Mouse (Mus musculus) adrenal gland, postnatal 10 days (tissue): ENCODE data around the gene Slc6a19. TPM values are rescaled to one million over a fixed set of nuclear protein-coding genes. Genes with fewer than 3 reads are reported as not detected.
"Not testable (repeated sequence)": the region's sequence is repeated elsewhere in the genome, so short reads cannot be mapped to it uniquely, and the experiment has no call there.

Experiments used
- DNase-seq: peaks from one replicate; pipeline ENCODE4 v3.0.0; 2021; ENCODE audit warnings: mixed read lengths
- long read RNA-seq, 2 experiments: library from polyadenylated mRNA; stranded (forward); transcript quantifications; one replicate each; pipeline ENCODE4 v2.0.0; 2021
- total RNA-seq, 2 experiments: library from RNA; stranded (reverse); gene quantifications; 2 replicates each; pipeline ENCODE4 v1.2.3; 2021

Slc6a19 gene
- total RNA-seq = under 1 TPM; 0.79 to 0.84 TPM
- long read RNA-seq, experiment 1, partial matches to known transcripts = 1 of 2 reads
- long read RNA-seq, experiment 1, other reads (novel, unspliced or antisense) = 1 of 2 reads
- long read RNA-seq, experiment 2, partial matches to known transcripts = 3 of 10 reads
- long read RNA-seq, experiment 2, other reads (novel, unspliced or antisense) = 5 of 10 reads

DNA sequence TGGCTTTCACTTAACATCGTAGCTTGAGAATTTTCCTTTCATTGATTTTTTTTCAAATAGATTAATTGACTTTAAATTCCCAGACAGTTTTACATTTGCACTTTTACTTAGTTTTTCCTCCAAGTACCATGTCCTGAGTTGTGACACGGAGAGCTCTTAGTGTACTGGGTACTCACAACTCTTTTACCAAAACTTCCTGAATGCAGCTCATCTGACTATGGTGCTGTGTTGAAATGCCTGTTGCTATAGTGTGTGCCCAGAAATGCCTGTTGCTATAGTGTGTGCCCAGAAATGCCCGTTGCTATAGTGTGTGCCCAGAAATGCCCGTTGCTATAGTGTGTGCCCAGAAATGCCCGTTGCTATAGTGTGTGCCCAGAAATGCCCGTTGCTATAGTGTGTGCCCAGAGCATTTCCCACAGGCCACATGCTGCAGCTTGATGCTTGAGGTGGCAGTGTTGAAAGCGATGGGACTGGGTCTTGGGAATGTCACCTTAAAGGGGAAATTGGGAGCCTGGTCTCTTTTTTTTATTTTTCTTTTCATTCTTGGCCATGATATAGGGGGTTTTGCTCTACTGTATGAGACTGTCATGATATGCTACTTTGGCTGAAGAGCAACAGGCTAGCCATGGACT is at the start of gene Slc6a19:
Slc6a19 (minus strand) TSS at position 172 of the 632 bp plus-strand sequence.
- DNase-seq = no peak

DNA sequence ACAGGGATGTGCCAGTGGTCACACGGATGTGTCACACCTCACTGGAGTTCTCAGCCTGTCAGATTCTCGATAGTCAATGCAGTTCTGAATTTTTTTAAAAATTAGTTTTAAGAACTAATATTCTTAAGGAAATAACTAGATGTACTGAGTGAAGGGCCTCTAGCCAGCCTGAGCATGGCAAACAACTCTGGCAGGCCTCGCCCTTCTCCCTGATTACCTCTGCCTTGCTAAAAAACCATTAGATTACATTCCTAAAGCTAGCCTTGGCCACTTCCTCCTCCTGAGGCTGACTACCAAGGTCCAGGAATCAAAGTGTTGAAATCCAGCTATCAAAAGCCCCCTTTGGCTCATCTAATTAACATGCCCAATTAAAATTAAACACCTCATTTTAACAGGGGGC is 46.6 kb upstream of the Slc6a19 start:
- no peak for DNase-seq

DNA sequence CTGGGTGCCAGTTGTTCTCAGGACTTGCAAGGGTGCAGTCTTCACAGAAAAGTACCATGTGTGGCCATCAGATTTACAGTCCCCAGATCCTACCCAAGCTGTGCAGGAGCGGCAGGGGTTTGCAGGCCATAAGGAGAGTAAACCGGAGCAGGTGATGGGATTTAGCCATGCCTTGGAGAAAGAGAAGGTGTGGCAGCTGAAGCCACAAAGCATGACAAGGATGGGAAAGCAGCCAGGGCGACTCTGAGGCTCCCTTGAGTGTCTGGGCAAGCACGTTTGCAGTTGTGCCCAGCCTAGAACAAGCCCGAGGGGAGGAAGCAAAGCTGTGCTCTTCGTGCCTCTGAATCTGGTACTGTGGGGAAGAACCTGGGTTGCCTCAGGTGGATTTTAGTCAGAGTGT is 45.8 kb upstream of the Slc6a19 start:
- peak; percentile 55 for DNase-seq

DNA sequence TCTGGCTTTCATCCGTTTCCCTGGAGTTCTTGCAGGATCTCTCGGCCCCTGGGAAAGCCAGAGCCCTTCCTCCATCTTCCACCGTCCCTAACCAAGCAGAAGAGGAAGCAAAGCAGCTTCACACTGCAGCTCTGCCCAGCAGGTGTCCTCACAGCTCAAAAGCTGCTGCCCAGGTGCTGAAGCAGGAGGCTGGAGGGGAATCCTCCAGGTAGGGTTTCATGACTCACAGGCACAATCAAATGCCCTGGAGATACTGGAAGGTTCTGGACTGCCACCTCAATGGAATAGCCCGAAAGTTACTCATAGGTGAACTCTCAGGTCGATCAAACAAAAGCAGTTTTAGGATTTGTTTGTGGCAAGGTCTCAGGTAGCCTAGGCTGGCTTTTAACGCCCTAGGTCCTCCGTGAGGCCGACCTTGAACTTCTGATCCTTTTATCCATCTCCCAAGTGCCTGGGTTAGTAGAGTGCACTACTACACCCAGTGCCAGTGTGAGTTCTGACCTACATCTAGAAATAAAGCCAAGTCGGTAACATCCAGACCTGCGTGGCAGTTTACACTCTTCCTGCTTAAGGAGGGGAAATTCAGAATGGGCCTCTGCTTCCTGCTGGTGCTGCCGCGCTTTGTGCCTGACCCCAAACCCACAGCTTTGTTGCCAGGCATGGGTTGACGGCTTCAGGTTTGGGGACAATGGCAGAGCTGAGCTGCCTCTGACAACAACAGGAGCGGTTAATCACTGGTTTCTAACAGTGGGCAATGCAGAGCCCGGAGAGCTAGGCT is 44.2 kb upstream of the Slc6a19 start:
- DNase-seq = no peak

DNA sequence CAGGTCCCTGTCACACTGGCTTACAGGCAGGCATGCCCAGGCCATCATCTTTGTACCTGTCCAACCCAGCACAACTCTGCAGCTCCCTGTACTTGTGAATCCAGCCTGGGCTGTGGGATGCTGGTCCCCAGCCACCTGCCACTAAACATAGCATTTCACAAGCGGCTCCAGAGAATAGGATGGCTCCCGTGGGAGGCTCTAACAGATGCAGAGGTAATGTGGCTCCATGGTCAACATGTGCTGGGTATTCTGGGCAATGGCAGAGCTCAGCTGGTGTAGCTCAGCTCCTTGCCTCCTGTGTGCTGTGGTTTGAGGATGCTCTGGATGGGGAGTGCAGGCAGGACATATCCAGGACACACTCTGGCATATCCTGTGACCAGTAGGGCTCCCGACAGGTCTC is 39.0 kb upstream of the Slc6a19 start:
- DNase-seq = no peak

DNA sequence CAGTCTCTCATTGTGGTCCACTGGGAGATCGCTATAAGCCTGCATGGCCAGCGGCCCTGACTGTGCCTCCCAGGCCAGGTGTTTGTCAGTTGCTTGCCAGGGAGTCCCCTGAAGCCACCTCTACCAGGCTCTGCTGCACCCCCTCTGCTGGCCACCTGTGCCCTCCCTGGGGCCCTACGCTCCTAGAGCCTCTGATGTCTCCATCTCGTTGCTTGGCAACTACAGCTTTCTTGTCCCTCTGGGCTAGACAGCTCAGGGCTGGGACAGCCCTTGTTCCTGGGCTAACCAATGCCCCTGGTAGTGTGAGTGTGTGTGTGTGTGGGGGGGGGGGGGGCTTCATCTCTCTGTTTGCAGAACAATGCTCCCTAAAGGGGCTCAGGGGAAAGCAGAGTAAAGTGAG is 38.3 kb upstream of the Slc6a19 start:
- no peak for DNase-seq

DNA sequence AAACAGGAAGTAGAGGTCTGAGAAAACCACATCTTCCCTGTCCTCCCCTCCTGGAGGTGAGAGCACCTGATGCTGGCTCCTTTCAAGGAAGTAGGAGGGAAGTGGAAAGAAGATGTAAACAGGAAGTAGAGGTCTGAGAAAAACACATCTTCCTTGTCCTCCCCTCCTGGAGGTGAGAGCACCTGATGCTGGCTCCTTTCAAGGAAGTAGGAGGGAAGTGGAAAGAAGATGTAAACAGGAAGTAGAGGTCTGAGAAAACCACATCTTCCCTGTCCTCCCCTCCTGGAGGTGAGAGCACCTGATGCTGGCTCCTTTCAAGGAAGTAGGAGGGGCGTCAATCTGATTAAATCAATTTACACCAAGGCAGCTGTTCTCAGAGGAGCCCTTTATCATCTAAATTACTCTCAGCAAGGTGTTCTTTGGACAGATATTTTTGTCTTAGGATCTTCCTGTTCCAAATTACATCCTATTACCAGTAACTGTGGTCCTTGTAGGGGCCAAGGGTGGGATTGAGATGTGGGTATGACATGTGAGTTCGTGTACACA is 35.8 kb upstream of the Slc6a19 start:
- DNase-seq = not testable (repeated sequence)

DNA sequence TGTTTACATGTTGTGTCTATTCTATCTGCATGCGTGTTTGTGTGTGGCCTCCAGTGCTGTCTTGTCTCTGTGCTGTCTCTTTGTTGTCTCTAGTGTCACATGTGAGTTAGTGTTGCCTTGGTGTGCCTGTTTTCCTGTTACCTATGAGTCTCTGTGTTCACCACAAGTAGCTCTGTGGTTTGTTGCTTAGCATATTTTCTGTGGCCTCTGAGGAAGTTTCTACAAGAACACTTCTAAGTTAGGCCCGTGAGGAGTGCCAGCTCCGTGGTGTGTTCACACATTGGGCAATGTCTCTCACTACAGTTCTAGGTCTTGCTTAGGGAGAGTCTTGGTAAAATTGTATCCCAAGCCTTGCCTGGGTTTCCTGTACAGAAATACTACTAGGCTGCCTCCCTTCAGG is 32.3 kb upstream of the Slc6a19 start:
- no peak for DNase-seq

DNA sequence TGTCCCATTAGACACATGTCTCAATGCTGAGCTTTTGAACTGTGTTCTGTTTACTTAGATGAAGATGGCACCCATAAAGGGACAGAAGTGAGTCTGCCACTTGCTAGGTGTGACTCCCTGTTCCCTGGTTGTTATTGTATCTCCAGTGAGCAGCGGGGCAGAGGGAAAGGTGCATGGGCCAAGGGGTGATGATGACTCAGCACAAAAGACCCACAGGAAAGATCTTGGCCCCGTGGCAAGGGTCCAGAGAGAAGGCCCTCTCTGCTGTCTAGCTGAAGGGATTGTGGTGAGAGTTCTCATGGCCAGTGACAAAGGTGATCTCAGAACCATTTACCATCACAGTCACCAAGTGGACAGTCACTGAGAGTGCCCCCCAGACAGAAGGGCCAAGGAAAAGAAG is 31.3 kb upstream of the Slc6a19 start:
- no peak for DNase-seq

DNA sequence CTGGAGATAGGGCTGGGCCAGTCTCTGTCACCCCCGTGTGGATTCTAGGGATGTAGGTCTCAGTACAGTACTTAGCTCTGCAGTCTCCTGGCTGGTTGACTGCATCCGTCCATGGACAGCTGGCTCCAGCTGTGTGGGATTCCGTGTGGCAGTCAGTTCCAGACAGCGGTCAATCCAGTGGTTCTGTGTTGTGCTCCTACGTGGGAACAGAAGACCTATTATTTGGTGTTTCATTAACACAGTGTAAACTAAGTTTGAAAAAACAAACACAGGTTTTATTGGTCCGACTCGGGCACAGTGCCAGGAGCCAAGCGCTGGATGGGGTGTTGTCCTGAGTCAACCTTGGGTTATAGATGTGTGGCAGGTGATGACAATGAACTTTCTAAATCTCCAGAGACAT is 30.6 kb upstream of the Slc6a19 start:
- DNase-seq = no peak

DNA sequence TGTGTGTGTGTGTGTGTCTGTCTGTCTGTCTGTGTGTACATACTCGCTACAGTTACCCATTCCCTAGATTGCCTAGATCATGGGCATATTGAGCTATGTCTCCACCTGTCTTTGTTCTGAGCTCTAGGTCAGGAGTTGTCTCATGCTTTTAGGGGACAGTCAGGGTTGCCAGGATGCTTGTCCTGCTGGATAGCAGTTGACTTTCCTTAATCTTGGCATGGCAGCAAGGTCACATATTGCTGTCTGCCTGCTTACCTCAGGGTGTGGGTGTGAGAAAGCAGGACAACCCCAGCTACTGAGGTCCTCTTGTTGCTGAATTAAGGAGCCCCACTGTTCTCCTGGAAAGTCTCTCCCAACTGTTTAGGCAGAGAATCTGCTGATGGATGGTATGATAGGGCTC is 29.7 kb upstream of the Slc6a19 start:
- no peak for DNase-seq

DNA sequence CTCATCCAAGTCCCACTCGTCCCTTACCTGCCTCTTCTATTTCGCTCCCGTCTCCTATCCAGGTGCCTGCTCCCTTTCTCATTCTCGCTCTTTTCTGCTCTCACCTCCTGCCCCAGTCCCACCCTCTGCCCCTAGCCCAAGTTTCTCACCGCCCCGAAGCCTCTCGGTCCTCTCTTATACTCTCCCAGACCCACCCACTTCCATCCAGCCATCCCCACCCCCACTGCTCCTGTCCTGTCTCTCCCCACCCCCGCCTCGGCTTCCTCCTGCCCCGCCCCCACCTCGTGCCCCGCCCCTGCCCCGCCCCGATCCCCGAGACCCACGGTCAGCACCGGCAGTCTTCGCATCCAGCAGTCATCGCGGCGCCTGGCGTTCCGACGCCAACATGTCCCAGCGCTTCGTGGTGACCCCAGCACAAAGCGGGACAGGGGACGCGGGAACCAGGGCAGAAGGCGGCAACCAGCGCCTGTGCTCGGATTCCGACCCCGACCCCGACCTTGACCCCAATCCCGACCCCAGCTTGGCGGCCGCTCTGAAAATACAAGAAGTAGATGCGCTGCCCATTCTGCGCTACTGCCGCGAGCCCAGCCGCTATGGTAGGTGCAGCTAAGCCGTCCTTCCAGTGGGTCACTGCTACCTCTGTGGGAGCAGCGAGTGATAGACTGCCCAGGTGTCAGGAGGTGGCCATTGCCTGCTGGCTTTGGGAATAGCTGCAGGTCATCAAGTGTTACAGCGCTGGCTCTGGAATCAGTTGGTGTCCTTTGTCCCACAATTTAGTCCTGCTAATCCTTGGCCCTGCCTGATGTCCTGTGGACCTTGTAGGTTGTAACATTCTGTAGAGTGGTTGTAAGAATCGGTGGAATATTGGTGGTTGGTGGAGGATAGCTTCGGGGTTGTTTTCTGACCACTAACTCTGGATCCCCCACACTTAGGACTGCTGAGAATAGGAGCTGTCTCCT is 28.4 kb upstream of the Slc6a19 start, which contains the start of gene Slc12a7:
Slc12a7 (plus strand) TSS at position 353 of the 959 bp plus-strand sequence.
- DNase-seq = peak; percentile 53

DNA sequence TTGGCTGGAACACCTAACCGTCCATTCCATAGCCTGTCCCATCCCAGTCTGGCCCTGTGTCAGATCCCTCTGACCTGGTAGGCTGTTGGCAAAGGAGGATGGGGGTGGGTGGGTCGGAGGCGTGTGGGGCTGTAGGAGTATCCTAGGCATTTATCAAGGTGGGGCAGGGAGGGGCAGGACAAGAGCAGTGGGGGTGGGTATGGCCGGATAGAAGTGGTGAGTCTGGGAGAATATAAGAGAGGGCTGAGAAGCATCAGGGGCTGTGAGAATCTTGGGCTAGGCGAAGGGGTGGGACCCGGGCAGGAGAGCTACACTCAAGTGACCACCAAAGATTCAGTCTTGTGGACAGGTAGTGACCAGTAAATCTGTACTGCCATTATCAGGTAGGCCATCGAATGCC is 27.6 kb upstream of the Slc6a19 start:
- no peak for DNase-seq

DNA sequence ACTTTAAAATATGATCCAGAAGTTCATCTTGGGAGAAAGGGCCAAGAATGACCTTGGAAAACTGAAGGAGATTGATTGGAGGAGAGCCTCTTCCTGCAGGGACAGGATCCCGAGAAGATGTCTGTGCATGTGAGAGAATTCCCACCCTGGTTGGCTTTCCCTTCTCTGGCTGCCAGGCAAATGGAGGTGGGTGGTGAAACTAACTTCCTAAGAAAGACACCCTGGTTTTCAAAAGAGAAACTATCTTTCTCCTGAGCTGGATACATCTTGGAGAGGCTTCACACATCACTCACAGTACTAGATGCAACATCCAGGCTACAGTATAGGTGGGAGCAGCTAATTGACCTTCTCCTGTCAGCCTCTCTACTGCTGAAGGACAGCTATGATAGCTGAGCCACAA is 26.2 kb upstream of the Slc6a19 start:
- DNase-seq = no peak

DNA sequence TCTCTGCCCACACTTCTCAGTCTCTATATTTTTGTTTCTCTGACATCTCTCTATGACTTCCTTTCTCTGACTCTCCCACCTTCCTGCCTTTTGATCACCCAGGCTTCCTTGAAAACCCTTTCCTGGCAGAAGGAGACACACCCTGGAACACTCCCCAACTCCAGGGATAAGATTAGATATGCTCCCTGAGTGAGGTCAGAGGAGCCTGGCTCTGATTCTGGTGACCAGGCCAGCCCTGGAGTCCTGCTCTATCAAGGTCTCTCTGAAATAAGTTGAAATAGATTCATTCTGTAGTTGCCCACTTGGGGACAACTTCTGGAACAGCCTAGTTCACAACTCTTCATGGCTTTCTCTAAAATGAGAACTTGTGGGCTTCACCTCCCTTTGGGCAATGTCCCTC is 24.0 kb upstream of the Slc6a19 start:
- DNase-seq = no peak

DNA sequence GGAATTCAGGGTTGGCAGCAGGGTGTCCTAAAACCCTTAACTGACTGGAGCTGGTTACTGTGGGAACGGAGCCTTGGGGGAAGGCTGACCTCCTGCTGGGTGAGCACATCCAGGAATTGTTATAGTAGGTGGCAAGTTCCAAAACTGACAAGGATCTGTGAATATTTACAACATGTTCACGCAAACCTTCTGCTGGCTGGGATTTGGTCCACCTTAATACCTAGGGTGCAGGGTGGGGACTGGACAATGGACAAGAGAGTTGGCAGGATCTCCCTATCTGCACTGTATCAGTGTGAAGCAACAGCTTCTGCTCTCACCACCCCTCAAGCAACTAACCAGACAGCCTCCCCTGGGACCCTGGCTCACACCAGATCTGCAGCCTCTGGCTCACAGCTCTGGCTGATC is 23.0 kb upstream of the Slc6a19 start:
- peak; percentile 52 for DNase-seq

DNA sequence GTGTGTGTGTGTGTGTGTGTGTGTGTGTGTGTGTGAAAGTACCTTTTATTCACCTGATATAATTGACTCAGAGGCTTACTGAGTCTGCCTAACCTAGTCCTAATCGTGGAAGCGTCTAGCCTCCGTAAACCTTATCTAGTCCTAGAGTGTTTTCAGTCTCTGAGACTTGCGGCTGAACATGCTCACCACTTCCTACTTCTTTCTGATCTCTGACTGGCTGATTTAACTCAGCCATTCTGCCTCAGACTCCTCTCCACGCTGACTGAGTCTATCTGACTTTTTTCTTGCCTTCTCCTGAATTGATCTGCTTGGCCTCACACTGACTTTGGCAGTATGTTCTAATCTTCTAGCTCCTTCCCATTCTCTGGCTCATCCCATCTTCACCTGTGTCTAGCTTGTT is 20.6 kb upstream of the Slc6a19 start:
- DNase-seq = no peak

DNA sequence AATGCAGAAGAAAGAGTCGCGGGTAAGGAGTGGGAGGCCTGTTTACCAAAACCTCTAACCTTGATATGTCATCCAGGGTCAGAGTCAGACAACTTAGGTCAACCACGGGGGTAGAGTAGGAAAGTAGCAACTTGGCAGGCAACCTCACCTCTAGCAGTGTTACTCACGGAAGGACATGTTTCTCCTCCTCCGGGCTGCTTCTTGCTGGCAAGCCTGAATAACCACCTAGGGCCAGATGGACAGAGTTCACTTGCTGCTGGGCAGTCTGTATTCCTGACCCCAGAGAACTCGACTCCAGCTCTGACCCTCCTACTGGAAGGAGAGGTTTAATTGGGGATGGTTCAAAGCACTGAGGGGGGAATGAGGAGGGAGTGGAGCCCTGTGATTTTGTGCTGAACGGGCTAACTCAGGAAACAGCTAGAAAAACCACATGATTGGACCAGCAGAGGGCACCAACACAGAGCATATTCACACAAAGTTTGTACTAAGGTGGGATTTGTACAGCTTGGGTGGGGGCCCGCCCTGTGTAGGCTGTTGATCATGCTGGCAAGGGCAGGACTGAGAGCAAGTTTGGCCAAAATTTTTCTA is 18.5 kb upstream of the Slc6a19 start:
- DNase-seq = peak; percentile 62

DNA sequence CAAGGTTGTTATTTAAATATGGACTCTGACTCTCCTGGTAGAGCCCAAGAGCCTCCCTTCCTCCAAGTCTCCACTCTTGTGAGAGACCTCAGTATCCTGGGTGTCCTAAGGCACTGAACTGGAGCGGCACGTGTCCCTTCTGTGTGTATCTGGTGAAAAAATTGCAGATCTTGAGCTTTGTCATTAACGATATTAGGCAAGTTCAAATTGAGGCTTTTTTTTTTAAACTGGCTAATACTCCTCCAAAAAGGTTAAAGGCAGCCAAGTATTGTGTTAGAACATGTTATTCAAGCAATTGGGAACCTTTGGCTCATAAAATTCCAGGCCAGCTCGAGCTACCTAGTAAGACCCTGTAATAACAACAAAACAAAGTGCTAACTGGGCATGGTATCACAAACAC is 15.6 kb upstream of the Slc6a19 start:
- DNase-seq = no peak

DNA sequence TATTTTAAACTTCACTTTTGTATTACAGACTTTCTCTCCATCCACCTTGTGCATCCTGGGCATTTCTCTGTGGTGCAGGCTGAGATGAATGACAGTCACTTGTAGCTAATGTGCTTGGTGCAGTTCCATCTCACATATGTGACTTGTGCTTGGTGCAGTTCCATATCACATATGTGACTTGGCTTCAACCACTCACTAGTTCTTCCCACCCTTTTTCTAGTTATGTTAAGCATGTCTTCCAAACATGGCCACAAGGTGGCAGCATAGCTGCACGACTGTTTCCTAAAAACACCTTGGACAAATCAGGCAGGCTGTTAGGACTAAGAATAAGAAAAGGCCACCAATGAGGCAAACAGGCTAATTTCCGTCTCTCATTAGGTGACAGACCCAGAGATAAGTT is 13.6 kb upstream of the Slc6a19 start:
- DNase-seq = peak; percentile 89

DNA sequence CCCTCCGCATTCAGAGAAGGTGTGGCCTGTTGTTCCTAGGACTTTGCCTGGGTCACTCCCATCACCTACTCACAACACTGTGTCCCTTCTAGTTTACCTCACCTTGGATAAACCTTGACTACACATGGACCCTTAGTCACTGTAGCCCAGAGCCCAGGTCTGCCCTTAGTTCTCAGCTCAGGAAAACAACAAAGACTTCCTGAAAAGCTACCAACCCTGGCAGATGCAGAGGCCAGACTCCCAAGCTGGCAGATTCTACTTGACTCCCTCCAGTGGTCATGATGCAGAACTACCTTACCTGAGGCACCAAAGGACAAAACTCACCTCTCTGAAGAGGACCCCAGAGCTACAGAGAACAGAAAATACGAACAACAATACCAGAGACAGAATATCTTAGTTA is 9.4 kb upstream of the Slc6a19 start:
- no peak for DNase-seq

DNA sequence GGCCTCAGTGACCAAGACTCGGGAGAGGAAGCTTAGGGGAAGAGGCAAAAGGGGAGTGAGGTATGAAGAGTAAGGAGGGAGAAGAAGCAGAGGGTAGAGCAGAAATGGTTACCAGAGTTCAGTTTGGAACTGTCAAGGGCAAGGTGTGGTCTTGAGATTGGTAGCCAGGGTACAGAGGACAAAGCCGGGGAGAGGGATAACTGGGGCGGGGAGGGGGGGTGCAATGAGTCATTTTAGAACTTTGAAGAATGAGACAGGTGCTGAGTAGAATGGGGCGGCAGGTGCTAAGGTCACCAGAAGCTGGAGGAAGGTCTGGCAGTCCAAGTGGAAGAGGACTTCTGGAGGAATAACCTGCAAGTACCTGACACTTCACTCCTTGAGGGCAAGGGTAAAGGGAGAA is 8.5 kb upstream of the Slc6a19 start:
- no peak for DNase-seq
